9 mouse cellular contexts compared by ENCODE assay signal in genomic region chr7:3414888-3415287, GRCm38 (mm10). TPM values are rescaled to one million over a fixed set of nuclear protein-coding genes. Genes with fewer than 3 reads are reported as not detected.
DNase-seq lines count a peak whose midpoint lies in the region; ATAC-seq and TF ChIP-seq lines count a peak whose summit lies in the region.
"Had no signal": no experiment of that assay in that cellular context is flagged by ENCODE, and none has a peak within 500 bp of the region (broad histone marks: within the 10 kb centered on the region; RNA-seq: fewer than 3 reads in every experiment).

No protein-coding gene starts in this region.

- no peaks in the 10 kb centered on the region for H3K4me1 ChIP-seq in forebrain, postnatal 0 days (ENCODE audit: insufficient read depth)

- H3K4me2 ChIP-seq in forebrain, postnatal 0 days (ENCODE audit: low read depth): peak overlapping the region; percentile 94

- H3K36me3 ChIP-seq in forebrain, postnatal 0 days (ENCODE audit: insufficient read depth): no peaks in the 10 kb centered on the region

- no peaks in the 10 kb centered on the region for H3K27me3 ChIP-seq in forebrain, postnatal 0 days (ENCODE audit: insufficient read depth, low read length)

- WGBS in forebrain, postnatal 0 days: under 1% methylated on average over 46 of the region's 47 CpGs

- peak; percentile 5 for ATAC-seq in forebrain, postnatal 0 days

- no peak overlapping the region for H3K27ac ChIP-seq in forebrain, postnatal 0 days (ENCODE audit: low read depth, low read length)

- H3K9me3 ChIP-seq in forebrain, postnatal 0 days (ENCODE audit: low read length): no peaks in the 10 kb centered on the region

- peak; percentile 35 for DNase-seq in adrenal gland, adult 8-10 months
- peak; percentile 68 for DNase-seq in brain, embryonic 14.5 days (ENCODE audit: low read depth)
- no peak for DNase-seq in forebrain, postnatal 0 days
- DNase-seq in kidney, adult 8-10 months: peak; percentile 7 to 19
- DNase-seq in lung, postnatal 14 days: peak; percentile 9
- peak; percentile 52 for DNase-seq in retina, embryonic 14.5 days (ENCODE audit: low spot score)
- no peak for DNase-seq in spleen, postnatal 10 days (ENCODE audit: low spot score in 2 of 2)

- H3K4me3 ChIP-seq in forebrain, postnatal 0 days (ENCODE audit: low read depth, low read length): peak overlapping the region; percentile 54

- no peak for TF ChIP-seq CTCF in brain, embryonic 14.5 days (IDR thresholded peaks at IDR 0.05; ENCODE audit: borderline replicate concordance, extremely low read depth, insufficient read depth, insufficient read length)
- TF ChIP-seq CTCF in forebrain, postnatal 0 days (IDR thresholded peaks at IDR 0.05; ENCODE audit: low read depth): no peak

- peak overlapping the region; percentile 59 for H3K9ac ChIP-seq in forebrain, postnatal 0 days

- TF ChIP-seq POLR2A in brain, embryonic 14.5 days (IDR thresholded peaks at IDR 0.05; ENCODE audit: borderline replicate concordance, extremely low read depth, insufficient read depth, insufficient read length, poor library complexity, severe bottlenecking): no peak

RNA-seq across cellular contexts. Expression of gene Cacng6, which starts 9.1 kb away (rescaled TPM):
- under 1 TPM in 2 of 4 experiments, not detected in 2; 0.34 to 0.78 TPM for total RNA-seq in adrenal gland, adult 8-10 months (2022)
- 0.16 and 0.18 TPM in 2 replicates for polyA plus RNA-seq in brain, embryonic 14.5 days (2012; rRNA removed)
- 0.15 and 0.38 TPM in 2 replicates for total RNA-seq in forebrain, postnatal 0 days (2014; rRNA removed)
- polyA plus RNA-seq in forebrain, postnatal 0 days (2015; fragmentation: Nextera tagmentation; extraction: Ambion mirVana): 0.35 and 0.43 TPM in 2 replicates
- total RNA-seq: common myeloid progenitor, adult 5-6 weeks; neutrophil, adult 5-6 weeks had no signal

RNA-seq across cellular contexts. Expression of gene Cacng8, which starts 24.4 kb away (rescaled TPM):
- total RNA-seq in adrenal gland, adult 8-10 months (2022): 10 to 100 TPM in 2 of 4 experiments, 1 to 10 TPM in 2; 4.4 to 12.2 (median 7.4) TPM
- polyA plus RNA-seq in brain, embryonic 14.5 days (2012; rRNA removed): 22.4 and 26.3 TPM in 2 replicates
- total RNA-seq in forebrain, postnatal 0 days (2014; rRNA removed): 41.5 and 42.2 TPM in 2 replicates
- 16.5 and 17.8 TPM in 2 replicates for polyA plus RNA-seq in forebrain, postnatal 0 days (2015; fragmentation: Nextera tagmentation; extraction: Ambion mirVana)
- total RNA-seq: common myeloid progenitor, adult 5-6 weeks; neutrophil, adult 5-6 weeks had no signal

Comparison
In these comparisons a context has a peak if more than half of its experiments do, and no peak if none do; other contexts are left out.
1. DNase-seq: peak in adrenal gland, adult 8-10 months (single experiment), brain, embryonic 14.5 days (single experiment), kidney, adult 8-10 months (2 of 2), lung, postnatal 14 days (single experiment) and retina, embryonic 14.5 days (single experiment); none in forebrain, postnatal 0 days (single experiment) and spleen, postnatal 10 days (0 of 2).